Mouse (Mus musculus) CH12F3 (cell line): ENCODE results near the gene R3hdm4.
"Not testable (repeated sequence)": the region's sequence is repeated elsewhere in the genome, so short reads cannot be mapped to it uniquely, and the experiment has no call there.

Experiments
- in situ Hi-C: fragments of 300-500 bp; cut with MboI; formaldehyde crosslinking; loops from 2 replicates; pipeline ENCODE4 v1.14.3; 2020; ENCODE audit warnings: low sequenced_read_pairs

The R3hdm4 gene

DNA sequence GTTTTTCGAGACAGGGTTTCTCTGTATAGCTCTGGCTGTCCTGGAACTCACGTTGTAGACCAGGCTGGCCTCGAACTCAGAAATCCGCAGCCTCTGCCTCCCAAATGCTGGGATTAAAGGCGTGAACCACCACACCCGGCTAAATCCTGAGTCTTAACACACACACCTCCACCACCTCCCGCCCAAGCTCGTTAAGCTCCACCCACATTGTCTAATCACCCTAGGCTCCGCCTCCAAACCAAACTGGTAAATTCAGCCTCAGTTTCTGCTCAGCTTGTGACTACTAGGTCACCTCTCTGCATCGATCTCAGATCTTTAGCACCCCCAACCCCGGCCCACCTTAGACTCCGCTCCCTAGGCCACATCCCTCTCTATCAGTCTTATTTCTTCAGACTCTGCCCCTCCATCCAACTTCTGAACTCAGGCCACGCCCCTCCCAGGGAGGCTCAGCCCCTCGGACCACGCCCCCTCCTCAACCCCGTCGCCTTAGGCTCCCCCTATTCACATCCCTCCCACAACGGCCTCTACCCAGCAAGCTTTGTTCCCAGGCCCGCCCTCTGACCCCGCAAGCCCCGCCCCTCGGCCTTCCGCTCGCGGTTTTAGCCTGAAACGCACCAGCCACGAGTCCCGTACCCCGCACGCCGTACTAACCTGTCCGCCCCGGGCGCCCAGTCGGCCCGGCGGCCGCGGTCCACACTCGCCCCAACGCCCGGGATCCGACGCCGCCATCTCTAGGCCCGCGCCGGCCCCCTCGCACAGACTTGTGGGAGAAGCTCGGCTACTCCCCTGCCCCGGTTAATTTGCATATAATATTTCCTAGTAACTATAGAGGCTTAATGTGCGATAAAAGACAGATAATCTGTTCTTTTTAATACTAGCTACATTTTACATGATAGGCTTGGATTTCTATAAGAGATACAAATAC is 12.6 kb downstream of the R3hdm4 start, which contains the start of gene Med16:
Gene Med16 (minus strand): TSS at position 757 of the 925 bp plus-strand sequence.
- in situ Hi-C loops, result no loop called here

DNA sequence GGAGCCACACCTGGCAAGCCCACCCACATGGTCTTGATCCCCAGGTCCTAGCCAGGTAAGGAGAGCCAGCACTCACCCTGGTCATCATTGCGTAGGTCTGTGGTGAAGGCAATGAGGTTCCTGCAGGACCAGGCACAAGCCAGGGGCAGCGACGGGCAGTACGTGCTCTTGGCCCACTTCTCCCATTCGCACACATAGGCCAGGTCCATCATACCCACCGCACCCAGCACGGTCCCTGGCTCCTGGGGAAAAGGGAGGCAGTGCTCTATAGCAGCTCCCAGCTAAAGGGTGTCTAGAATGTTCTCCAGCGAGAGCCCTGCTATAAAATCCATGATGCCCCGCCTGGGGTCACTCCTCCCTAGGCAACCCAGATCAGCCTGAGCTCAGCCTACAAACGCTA is 13.6 kb downstream of the R3hdm4 start:
- in situ Hi-C loops, result no loop called here

DNA sequence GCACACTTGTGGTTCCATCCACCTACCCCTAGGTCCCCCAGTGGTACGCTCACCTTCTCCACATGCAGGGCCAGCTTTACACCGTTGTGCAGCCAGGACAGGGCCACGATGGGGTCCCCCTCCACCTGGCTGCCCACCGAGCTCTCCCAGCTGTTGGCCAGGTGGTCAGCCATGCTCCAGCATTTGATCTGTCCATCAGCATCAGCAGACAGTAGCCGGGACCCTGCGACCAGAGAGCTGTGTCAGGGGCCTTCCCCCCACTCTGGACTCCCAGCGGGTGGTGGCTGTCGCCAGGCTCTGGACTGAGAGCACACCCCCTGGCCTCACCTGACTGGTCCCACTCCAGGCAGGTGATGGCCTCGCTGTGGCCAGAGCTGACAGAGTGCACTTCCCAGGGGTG is 14.3 kb downstream of the R3hdm4 start:
- in situ Hi-C loops, result no loop called here

DNA sequence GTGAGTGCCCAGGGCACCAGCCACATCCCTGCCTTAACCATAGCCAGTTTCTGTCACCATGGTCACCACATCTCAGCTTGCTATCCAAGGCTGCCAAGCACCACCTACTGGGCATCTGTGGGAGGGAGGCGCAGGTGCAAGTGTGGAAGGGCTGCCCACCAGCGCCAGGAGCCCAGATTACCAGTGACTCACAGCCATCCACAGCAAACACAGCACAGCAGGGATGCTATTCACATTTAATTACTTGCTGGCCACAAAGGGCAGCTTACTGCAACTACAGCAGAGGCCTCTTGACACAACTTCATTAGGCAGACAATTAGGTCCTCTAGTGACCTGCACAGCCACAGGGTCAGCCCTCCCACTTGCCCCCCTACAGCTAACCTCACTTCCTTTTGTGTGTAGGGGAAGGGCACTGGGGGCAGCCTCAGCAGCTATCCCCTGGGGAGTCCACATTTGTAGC is 20.0 kb downstream of the R3hdm4 start:
- in situ Hi-C loops, result no loop called here

DNA sequence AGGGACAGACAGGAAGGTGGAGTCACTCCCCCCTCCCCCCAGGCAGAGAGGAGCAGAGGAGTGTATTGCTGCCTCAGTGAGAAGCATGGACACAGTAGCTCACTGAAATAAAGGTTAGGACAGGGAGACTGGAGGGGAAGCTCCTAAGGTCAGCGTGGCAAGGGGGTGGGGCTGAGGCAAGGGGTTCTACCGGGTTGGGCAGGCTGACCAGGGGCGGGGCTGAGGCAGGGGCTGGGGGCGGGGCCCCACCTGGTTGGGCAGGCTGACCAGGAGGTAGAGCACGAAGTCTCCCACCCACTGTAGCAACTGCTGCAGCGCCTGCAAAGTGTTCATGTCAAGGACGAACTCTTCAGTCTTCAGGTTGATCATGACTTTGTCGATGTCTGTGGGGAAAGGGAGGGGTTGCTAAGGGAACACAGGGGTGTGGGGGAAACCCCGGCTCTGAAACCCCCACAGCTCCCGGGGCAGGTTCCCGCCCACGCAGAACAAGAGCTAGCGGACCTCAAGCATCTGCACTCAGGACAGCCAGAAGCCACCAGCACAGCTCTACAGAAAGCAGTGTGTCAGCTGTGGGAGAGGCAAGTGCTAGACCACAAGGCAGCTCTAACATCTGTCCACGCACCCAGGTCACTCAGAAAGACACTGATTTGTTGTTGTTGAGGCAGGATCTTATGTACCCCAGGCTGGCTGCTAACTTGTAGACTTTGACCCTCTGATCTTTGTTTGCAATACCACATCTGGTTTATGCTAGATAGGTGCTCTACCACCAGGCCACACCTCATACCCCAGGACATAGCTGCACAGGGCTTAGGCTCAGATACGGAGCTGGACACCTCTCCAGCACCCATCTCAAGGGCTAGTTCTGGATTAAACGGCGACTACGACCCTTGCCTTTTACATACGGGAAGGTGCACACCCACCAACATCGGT is 23.4 kb downstream of the R3hdm4 start:
- in situ Hi-C loops, result no loop called here

DNA sequence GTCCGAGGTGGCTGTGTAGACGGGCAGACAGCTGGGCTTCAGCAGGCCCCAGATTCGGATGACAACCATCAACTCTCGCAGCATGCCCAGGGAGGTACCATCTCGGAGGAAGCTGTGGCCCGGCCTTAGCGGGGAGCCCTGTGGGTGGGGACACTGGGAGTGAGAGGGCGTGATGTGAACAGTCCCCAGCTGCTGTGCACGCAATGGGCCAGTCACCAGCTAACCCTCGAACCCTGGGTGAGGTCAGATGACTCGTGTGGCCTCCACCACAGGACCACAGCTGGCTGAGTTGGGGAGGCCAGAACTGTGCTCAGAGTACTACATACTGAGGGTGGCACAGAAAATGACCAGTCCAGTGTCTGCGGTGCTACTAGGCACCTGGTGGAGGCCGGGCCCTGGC is 24.2 kb downstream of the R3hdm4 start:
- in situ Hi-C loops, result no loop called here

DNA sequence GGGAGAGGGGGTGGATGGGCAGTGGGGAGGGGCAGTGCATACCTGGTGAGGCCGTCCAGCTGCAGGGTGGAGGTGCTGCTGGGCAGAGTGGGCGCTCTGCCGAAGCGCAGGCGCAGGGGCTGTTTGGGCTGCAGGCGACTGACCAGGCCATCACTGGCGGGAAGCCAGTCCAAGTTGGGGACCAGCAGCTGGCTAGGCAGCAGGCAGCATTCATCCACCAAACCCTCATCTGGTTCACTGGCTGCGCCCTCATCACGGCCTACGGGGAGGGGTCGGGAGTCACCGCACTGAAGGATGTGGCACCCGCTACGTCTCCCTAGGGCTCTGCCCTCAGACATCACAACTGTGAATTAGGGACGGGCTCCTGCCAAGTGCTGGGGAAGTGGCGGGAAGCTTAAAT is 24.7 kb downstream of the R3hdm4 start:
- in situ Hi-C loops, result no loop called here

DNA sequence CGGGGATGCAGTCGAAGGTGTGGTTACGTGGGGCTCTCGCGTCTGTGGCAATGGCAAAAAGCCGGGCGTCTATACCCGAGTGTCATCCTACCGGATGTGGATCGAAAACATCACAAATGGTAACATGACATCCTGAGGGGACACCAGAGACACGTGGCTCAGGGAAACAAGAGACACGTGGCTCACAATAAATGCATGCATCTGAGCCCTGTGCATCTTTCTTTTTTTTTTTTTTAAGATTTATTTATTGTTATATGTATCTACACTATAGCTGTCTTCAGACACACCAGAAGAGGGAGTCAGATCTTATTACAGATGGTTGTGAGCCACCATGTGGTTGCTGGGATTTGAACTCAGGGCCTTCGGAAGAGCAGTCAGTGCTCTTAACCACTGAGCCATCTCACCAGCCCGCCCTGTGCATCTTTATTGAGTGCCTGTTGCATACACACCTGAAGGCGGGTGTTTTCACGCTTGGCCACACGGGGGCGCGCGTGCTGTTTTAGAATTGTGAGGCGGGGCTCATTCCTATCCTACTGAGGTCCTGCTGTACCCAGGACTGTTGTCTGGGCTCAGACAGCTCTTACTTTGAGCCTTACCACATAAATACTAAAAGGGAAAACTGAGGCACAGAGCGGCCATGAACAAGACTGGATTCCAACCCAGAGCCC is 28.4 kb downstream of the R3hdm4 start:
- in situ Hi-C loops, result not testable (repeated sequence)

DNA sequence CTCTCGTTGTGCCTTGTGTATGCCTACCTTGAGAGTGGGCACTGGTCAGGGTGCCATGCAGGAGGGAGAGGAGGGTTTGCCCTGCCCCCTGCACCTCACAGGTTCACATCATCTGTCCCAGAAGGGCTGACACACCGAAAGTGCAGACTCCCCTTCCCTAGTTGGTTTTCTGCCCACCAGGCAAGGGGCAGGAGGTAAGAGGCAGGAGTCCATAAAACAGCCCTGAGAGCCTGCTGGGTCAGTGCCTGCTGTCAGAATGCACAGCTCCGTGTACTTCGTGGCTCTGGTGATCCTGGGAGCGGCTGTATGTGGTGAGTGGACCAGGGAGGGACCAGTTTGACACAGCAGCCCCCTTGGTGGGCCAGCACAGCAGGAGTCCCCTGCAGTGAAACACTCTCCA is 30.3 kb downstream of the R3hdm4 start, which contains the start of gene Cfd:
Gene Cfd (plus strand): TSS at position 184 of the 400 bp plus-strand sequence.
- in situ Hi-C loops, result no loop called here

DNA sequence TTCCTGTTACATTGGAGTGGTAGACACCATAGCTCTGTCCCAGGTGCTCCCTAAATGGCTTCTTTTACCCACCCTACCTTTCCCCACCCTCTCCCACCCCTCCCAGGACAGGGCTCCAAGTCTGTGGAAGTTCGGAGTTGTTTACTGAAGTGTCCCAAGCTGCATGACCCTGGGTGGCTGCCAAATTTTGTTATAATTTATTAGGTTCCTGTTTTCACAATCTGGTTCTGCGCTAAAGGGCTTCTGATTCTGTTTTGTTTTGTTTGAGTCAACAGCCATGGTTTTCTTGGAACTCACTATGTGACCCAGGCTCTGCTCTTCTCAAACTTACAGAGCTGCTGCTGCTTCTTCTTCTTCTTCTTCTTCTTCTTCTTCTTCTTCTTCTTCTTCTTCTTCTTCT is 31.6 kb downstream of the R3hdm4 start:
- in situ Hi-C loops, result no loop called here

DNA sequence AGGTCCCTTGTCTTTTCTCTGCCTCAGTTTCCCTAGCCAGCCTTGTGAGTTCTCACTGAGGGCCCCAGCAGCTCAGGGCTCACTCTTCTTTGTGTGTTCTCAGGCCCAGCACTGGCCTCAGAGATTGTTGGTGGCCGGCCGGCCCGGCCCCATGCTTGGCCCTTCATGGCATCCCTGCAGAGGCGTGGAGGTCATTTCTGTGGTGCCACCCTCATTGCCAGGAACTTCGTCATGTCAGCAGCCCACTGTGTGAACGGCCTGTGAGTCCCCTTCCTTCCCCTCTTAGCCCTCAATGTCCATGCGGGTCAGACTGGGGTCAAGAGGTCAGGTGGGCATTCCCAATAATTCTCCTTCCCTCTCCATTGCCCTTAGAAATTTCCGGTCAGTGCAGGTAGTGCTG is 34.4 kb downstream of the R3hdm4 start:
- in situ Hi-C loops, result no loop called here

DNA sequence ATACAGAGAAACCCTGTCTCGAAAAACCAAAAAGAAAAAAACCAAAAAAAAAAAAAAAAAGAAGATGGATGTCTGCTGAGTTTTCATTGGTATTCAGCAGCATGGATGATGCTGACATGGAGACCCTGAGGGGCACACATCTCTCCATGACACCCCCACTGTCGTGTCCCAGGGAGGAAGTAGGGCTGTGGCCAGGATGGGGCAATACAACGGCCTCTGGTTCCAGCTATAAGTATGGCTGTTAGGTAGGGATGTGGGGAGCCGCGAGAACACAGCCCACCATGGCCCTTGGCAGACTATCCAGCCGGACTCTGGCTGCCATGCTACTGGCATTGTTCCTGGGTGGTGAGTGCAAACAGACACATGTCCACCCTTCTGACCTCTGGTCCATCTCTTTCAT is 35.0 kb downstream of the R3hdm4 start, which contains the start of gene Elane:
Gene Elane (plus strand): TSS at position 194 of the 400 bp plus-strand sequence.
- in situ Hi-C loops, result no loop called here

DNA sequence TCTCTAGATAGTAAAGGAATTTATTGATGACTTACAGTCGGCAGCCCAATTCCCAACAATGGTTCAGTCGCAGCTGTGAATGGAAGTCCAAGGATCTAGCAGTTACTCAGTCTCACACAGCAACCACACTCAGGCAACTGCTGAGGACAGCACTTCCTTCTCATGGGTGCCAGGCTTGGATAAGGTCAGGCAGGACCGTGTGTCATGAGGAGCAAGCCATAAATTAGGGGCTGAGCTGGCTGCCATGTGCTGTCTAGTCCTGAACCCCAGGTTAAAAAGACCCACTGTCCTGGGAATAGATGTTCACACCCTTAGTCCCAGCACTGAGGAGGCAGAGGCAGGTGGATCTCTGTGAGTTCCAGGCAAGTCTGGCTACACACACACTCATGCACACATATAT is 36.1 kb downstream of the R3hdm4 start:
- in situ Hi-C loops, result not testable (repeated sequence)

DNA sequence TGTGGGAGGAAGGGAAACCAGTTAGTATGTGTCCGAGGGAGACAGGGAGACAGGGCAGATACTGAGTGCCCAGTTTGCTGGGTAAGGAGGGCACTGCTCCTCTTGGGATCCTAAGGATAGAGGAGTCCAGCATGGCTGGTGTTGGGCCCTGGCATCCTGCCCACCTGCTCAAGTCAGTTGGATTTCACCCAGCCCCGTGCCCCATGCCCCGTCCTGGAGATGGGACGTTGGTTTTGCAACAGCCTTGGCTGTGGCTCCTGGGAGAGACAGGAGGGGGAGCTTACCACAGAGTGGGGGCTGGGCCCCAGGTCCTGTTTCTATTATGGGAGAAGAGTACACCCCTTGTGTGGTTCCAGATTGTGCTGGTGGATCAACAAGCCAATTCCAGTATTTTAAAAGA is 36.6 kb downstream of the R3hdm4 start:
- in situ Hi-C loops, result no loop called here

DNA sequence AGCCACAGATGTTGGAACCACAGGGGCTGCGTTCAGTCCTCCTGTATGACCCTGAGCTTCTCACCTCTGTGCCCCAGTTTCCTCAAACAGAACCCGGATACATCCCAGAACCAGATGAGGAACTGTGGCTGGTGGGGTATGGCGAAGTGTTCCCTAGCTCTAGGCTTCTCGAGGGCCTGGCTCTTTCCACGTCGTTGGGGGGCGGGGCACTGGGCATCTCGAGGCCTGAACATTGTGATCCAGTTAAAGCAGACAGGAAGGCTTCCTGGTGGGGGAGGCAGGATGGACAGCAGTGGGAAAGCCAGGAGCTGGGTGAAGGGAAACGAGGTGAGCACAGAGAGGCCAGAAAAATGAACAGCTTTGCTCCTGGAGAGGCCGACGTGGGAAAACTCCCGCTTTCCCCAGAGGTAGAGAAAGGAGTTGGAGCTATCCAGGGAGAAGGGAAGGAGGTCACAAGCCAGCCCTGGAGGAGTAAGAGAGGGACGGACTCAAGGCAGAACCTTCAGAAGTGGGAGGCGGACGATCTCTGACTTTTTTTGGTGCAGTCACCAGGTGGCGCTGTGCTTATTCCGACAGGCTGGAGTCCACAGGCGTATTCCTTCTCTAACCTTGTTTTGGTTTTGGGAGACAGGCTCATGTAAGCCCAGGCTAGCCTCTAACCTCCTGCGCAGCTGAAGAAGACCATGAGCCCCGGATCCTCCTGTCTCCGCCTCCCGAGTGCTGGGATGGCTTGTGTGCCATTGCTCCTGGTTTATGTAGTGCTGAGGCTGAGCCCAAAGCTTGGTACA is 37.5 kb downstream of the R3hdm4 start:
- in situ Hi-C loops, result no loop called here

DNA sequence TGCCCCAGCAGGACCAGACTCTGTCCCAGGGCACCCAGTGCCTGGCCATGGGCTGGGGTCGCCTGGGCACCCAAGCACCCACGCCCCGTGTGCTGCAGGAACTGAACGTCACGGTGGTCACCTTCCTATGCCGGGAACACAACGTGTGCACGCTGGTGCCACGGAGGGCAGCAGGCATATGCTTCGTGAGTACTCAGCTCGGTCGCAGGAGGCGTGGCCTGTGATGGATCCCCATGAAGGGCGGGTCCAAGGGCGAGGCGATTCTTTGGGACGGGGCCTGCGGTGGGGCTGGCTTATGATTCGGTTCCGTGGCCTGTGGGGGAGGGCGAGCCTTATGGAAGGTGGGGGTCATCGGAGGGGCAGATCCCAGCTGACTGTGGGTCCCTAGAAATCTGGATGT is 39.0 kb downstream of the R3hdm4 start:
- in situ Hi-C loops, result no loop called here

DNA sequence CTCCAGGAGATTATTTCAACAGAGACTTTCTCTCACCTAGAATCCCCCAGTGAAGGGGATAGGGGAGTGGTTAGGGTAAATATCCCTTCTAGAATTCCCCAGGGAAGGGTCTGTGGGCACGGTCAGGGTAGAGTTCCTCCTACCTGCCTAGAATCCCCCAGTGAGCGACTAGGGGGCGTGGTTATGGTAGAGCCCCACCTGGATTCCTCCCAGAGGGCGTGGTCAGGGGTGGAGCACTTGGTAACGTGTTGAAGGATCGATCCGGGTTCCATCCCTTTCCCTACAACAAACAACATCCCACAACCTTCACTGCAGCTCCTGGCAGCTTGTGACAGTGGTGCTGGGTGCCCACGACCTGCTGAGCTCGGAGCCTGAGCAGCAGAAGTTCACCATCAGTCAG is 40.3 kb downstream of the R3hdm4 start:
- in situ Hi-C loops, result no loop called here

DNA sequence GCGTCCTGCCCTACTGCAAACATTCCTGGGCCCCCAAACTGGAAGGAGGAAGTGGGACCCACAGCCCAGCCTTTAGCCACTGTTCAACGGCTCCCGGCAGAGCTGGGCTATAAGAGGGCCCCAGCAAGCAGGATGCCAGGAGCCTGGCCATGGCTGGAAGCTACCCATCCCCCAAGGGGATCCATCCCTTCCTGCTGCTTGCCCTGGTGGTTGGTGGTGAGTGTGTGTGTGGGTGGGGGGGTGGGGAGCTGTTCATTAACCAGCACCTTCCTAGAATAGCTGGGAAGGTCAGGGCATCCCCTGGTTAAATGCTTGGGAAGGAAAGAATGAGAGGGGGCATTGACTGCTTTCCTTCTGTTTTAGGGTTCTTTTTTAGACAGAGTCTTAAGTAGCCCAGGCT is 41.5 kb downstream of the R3hdm4 start:
- in situ Hi-C loops, result no loop called here

DNA sequence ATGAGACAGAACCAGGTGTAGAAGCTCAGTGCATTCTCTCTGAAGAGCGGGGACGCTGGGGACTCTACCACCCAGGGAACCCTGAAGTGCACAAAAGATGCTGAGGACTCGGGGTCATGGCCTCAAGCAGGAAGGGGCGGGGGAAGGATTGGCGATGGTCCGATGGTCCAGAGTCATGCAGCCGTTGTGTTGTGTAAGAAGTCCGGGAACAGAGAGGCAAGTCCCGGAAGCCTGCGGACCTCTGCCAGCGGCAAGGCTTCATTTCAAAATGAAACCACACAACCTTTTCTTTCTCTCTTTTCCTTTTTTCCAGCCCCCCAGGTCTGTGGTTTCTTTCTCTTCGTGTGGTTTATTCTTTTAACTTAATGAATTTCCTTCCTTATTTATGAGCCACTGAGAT is 43.3 kb downstream of the R3hdm4 start:
- in situ Hi-C loops, result no loop called here

DNA sequence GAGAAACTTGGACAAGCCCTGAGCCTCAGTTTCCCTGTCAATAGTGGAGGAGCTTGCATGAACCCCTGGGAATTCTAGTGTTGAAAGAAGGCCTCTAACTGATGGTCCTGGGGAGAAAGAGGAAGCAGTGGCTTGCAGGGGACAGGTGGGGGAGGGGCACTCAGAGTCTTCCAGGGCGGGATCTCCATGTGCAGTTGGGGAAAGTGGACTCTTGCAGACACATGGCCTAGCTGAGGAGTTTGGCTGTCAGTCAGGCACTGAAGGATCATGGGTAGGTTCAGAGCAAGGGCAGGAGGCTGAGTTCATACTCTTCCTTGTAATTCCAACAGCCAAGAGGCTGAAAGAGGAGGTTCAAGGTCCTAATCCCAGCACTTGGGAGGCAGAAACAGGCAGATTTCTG is 43.8 kb downstream of the R3hdm4 start:
- in situ Hi-C loops, result no loop called here
